Mouse (Mus musculus) B cell, adult 67 days (primary cell): ENCODE results near the gene 1700037C18Rik. TPM values are rescaled to one million over a fixed set of nuclear protein-coding genes. Genes with fewer than 3 reads are reported as not detected.

Experiments
- total RNA-seq, 2 experiments: library from RNA; stranded (reverse); gene quantifications; 4 replicates each; pipeline ENCODE4 v1.2.4; 2023

The 1700037C18Rik gene
- total RNA-seq: 10 to 100 TPM; 11.1 to 17.5 TPM

GRCm38 (mm10) chr16:3908537-3909111, at the start of gene 1700037C18Rik, which contains the start of gene Cluap1:
1700037C18Rik (minus strand) TSS chr16:3908689.
Cluap1 (plus strand) TSS chr16:3908801.

GRCm38 (mm10) chr16:3884201-3885064, 24.1 kb downstream of the 1700037C18Rik start, which contains the start of the genes Zfp597 and Gm20695:
Zfp597 (minus strand) TSS chr16:3884561.
Gm20695 (plus strand) TSS chr16:3884648.

GRCm38 (mm10) chr16:3872216-3873047, 36.1 kb downstream of the 1700037C18Rik start, which contains the start of gene Naa60:
Naa60 (plus strand) TSS chr16:3872375.

GRCm38 (mm10) chr16:3846711-3847518, 61.6 kb downstream of the 1700037C18Rik start, which contains the start of gene Zfp174:
Zfp174 (plus strand) TSS chr16:3847268.

Other genes with a start within 250 kb of the 1700037C18Rik start
- gene Mefv, start 190.6 kb downstream of the 1700037C18Rik start, total RNA-seq: under 1 TPM in 1 of 2 experiments, not detected in 1; 0.20 TPM
- gene Zfp263, start 164.6 kb downstream of the 1700037C18Rik start, total RNA-seq: 10 to 100 TPM; 66.8 to 79.5 TPM
- not detected for gene Olfr15, start 77.8 kb downstream of the 1700037C18Rik start, total RNA-seq
- gene Zfp174, start 61.4 kb downstream of the 1700037C18Rik start, total RNA-seq: 1 to 10 TPM in 1 of 2 experiments, under 1 TPM in 1; 0.77 to 2.2 TPM
- gene Naa60, start 36.3 kb downstream of the 1700037C18Rik start, total RNA-seq: 100 to 1,000 TPM; 102 to 111 TPM
- 10 to 100 TPM; 33.6 to 46.3 TPM for gene Zfp597, start 24.1 kb downstream of the 1700037C18Rik start, total RNA-seq
- 1 to 10 TPM in 1 of 2 experiments, not detected in 1; 3.0 TPM for gene Gm20695, start 24.0 kb downstream of the 1700037C18Rik start, total RNA-seq
- 10 to 100 TPM; 30.2 to 31.4 TPM for gene Cluap1, start 112 bp upstream of the 1700037C18Rik start, total RNA-seq
- 10 to 100 TPM; 38.8 to 39.8 TPM for gene Nlrc3, start 67.9 kb upstream of the 1700037C18Rik start, total RNA-seq
- gene Slx4, start 95.1 kb upstream of the 1700037C18Rik start, total RNA-seq: 100 to 1,000 TPM; 107 to 110 TPM
- not detected for gene Dnase1, start 128.3 kb upstream of the 1700037C18Rik start, total RNA-seq
- gene Trap1, start 169.1 kb upstream of the 1700037C18Rik start, total RNA-seq: 10 to 100 TPM; 75.0 to 75.3 TPM